Mouse (Mus musculus): Measurements from ENCODE around the gene Tcf3. TPM values are rescaled to one million over a fixed set of nuclear protein-coding genes. Genes with fewer than 3 reads are reported as not detected.
A peak's percentile ranks its signal among the peaks of the same experiment; 100 is the strongest.

The Tcf3 gene
- polyA plus RNA-seq, 1 experiment from 2014 or later, result 153 TPM

DNA sequence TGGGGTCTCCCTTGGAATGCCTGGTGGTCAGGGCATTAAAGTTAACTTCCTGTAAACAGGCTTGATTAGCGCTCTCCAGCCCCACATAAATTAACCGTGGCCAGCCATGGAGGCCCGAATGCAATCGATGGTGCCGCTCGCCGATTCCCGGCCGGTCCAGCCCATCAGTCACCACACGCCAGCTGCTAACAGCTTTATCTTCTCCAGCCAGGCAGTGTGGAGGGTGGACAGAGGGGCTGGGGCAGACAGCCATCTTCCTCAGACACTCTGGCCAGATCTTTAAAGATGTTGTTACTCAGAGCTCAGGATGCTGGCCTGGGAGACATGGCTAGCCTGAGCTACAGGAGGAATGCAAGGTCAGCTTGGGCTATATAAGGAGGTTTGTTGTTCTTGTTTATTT lies 20.2 kb upstream of the Tcf3 start:
- no peaks in the 10 kb centered on the region for H3K36me3 ChIP-seq
- H3K9ac ChIP-seq, result no peak overlapping the region
- H3K4me1 ChIP-seq, result no peaks in the 10 kb centered on the region
- peaks cover 49% of the 10 kb centered on the region for H3K27me3 ChIP-seq
- H3K27ac ChIP-seq, result no peak overlapping the region
- WGBS, result 35% methylated on average over 10 of the region's 10 CpGs
- no peak for ATAC-seq (ENCODE audit: low FRiP score, low read depth)
- H3K4me3 ChIP-seq, result no peak overlapping the region
- no peak overlapping the region for H3K4me2 ChIP-seq (replicated peaks)
- no peaks in the 10 kb centered on the region for H3K9me3 ChIP-seq

DNA sequence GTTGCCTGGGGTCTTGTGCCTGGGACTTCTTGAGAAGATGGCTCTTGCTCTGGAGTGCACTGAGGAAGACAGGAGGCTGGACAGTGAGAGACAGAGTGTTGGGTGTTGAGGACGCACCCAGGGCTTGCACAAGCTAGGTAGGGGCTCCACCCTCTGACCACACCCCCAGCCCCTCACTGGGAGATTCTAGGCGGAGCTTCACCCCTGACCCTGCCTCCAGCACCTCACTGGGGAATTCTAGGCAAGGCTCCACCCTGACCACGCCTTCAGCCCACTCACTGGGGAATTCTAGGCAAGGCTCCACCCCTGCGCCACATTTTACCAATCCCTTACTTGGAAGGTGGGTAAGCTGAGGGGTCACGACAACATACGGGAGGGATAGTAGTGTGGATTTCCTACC lies 17.2 kb upstream of the Tcf3 start:
- Histone ChIP-seq H3K9me3 (no peaks in the 10 kb centered on the region), H3K27ac (no peak overlapping the region), H3K4me1 (no peaks in the 10 kb centered on the region), H3K4me2 (replicated peaks) (no peak overlapping the region), H3K27me3 (peaks cover 66% of the 10 kb centered on the region), H3K4me3 (no peak overlapping the region), H3K36me3 (no peaks in the 10 kb centered on the region), H3K9ac (no peak overlapping the region)
- WGBS, result 3% methylated on average over 6 of the region's 6 CpGs
- no peak for ATAC-seq (ENCODE audit: low FRiP score, low read depth)

DNA sequence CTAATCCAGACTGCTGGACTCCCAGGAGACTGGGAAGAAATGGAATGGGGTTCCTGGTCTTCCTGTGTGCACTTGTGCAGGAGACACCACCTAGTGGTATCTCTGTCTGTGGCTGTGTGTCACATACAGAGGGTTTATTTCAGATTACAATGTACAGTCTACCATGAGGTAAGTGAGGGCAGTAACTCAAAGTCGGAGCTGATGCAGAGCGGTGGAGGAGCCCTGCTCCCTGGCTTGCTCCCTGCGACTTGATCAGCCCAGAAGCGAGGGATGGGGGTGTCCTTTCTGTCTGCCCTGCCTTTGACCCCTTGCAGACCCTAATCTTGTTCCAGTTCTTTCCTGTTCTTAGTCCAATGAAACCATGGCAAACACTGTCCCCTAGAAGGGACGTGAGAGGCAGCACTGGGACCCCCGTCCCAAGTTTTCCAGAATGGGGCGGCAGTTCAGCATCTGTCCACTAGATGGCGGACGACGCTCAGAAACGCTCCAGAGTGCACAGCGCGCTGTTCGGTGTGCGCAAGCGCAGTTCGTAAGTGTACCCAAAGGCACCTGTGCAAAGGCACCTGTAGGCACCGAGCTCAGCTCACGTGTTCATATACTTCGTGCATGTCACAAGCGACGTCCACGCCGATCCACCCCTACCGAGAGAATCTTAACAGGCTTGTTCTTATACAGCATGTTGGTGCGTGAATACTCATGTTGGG lies 12.6 kb upstream of the Tcf3 start:
- Histone ChIP-seq H3K36me3 (no peaks in the 10 kb centered on the region), H3K27me3 (peaks cover 64% of the 10 kb centered on the region), H3K27ac (no peak overlapping the region), H3K9me3 (no peaks in the 10 kb centered on the region), H3K4me3 (no peak overlapping the region), H3K4me1 (peaks cover 4% of the 10 kb centered on the region), H3K9ac (no peak overlapping the region), H3K4me2 (replicated peaks) (peak overlapping the region; percentile 27; the same call in 1 of the 2 replicates)
- peak; percentile 64; the same call in 1 of the 2 replicates for ATAC-seq (ENCODE audit: low FRiP score, low read depth)
- 9% methylated on average over 26 of the region's 26 CpGs for WGBS

DNA sequence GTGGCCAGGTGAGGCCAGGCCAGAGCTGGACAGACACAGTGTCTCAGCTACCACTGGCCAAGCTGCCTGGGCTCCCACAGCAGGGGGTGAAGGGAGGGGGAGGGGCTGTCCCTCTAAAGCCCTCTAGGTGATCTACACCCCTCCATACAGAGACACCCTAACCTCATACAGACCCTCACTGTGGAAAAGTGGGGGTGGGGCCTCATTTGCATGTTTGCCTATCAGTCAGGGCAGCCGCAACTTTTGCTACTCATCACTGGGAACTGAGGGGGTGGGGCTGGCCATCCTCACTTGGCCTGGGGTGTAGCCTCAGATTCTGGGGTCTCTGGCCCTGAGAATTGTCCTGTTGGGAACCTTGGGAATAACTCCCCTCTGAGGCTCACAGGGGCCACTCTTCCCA lies 11.6 kb upstream of the Tcf3 start:
- no peaks in the 10 kb centered on the region for H3K9me3 ChIP-seq
- H3K4me3 ChIP-seq, result no peak overlapping the region
- no peak overlapping the region for H3K27ac ChIP-seq
- H3K9ac ChIP-seq, result peak overlapping the region; percentile 59; the same call in 1 of the 2 replicates
- H3K36me3 ChIP-seq, result no peaks in the 10 kb centered on the region
- 31% methylated on average over 1 of the region's 1 CpGs for WGBS
- H3K4me2 ChIP-seq (replicated peaks), result no peak overlapping the region
- H3K4me1 ChIP-seq, result peaks cover 4% of the 10 kb centered on the region
- ATAC-seq (ENCODE audit: low FRiP score, low read depth), result no peak
- H3K27me3 ChIP-seq, result peaks cover 55% of the 10 kb centered on the region

DNA sequence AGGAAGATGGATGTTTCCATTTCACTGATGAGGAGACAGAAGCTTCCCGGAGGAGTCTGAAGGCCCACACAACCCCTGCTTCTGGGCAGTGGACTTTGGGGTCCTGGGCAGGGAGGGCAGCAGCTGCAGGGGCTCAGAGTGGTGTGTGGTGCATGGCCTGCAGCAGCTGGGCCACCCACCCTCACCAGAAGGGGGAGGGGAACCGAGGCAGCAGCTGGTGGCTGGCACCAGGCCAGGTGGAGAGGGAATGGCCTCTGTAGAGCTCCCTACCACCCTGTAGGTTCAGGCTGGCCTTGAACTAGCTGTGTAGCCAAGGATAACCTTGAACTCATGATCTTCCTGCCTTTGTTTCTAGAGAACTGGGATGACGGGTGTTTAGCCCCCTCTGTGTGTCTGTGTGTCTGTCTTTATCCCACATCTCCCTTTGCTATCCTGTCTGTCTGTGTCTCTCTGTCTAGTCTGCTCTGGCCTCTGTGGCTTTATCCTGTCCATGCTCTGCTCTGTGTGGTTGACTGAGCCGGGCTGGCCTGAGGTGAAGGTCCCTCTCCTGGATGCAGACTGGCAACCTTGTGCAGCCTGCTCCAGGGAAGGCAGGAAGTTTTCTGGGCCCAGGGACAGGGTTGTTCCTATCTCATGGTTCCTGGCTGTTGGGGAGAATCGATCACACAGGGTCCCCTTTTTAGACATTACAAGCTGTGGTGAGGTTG lies 11.0 kb upstream of the Tcf3 start:
- H3K27me3 ChIP-seq, result peaks cover 54% of the 10 kb centered on the region
- H3K4me2 ChIP-seq (replicated peaks), result no peak overlapping the region
- H3K27ac ChIP-seq, result no peak overlapping the region
- ATAC-seq (ENCODE audit: low FRiP score, low read depth), result peak; percentile 30; the same call in 1 of the 2 replicates
- H3K9me3 ChIP-seq, result no peaks in the 10 kb centered on the region
- H3K4me3 ChIP-seq, result no peak overlapping the region
- H3K4me1 ChIP-seq, result peaks cover 4% of the 10 kb centered on the region
- peak overlapping the region; percentile 59 for H3K9ac ChIP-seq
- 39% methylated on average over 5 of the region's 5 CpGs for WGBS
- no peaks in the 10 kb centered on the region for H3K36me3 ChIP-seq

DNA sequence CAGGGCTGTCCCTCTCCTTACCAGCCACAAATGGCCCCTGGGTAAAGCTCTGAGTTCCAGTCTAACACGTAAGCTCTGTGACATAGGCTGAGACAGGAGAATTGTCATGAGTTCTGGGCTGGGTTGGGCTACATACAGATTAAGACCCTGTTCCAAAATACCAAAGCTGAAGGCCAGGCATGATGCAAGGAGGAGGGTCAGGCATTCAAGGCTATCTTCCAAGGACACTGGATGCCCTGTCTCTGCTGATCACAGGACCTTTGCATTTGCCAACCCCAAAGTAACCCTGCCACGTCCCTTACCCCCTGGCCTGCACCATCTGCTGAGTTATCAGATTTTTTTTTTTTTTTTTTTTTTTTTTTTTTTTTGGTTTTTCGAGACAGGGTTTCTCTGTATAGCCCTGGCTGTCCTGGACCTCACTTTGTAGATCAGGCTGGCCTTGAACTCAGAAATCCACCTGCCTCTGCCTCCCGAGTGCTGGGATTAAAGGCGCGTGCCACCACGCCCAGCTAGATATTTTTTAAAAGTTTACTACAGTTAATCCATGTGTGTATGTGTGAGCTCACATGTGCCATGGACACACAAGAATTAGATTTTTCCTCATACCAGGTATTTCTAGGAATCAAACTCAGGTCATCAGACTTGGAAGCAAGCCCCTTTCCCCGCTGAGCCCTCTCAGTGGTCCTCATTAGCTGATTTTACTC lies 10.3 kb upstream of the Tcf3 start:
- Histone ChIP-seq H3K4me2 (replicated peaks) (no peak overlapping the region), H3K4me3 (no peak overlapping the region), H3K9me3 (no peaks in the 10 kb centered on the region), H3K27ac (no peak overlapping the region), H3K36me3 (no peaks in the 10 kb centered on the region), H3K27me3 (peaks cover 46% of the 10 kb centered on the region), H3K4me1 (peaks cover 4% of the 10 kb centered on the region), H3K9ac (peak overlapping the region; percentile 59; the same call in 1 of the 2 replicates)
- no peak for ATAC-seq (ENCODE audit: low FRiP score, low read depth)
- WGBS, result 86% methylated on average over 8 of the region's 8 CpGs

DNA sequence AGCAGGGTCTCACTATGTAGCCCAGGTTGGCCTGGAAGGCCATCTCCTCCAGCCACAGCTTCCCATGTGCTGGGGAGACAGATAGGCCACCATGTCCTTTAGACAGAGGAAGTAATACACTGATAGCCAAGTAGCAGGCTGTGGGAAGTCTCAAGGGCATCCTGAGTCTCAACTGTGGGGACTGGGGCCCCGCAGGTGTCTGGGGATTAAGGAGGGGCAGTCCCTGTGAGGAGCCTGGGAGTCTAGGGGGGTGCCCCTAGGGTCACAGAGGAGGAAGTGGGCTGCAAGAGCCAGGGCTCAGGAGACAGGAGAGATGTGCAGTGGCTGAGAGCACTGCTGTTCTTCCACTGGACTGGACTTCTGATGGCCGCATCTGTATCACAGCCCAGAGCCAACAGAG lies 9.5 kb upstream of the Tcf3 start:
- Histone ChIP-seq H3K9me3 (no peaks in the 10 kb centered on the region), H3K4me2 (replicated peaks) (no peak overlapping the region), H3K4me3 (no peak overlapping the region), H3K36me3 (no peaks in the 10 kb centered on the region), H3K27me3 (peaks cover 42% of the 10 kb centered on the region), H3K4me1 (peaks cover 4% of the 10 kb centered on the region), H3K27ac (no peak overlapping the region), H3K9ac (peak overlapping the region; percentile 39; the same call in 1 of the 2 replicates)
- 61% methylated on average over 2 of the region's 2 CpGs for WGBS
- no peak for ATAC-seq (ENCODE audit: low FRiP score, low read depth)

DNA sequence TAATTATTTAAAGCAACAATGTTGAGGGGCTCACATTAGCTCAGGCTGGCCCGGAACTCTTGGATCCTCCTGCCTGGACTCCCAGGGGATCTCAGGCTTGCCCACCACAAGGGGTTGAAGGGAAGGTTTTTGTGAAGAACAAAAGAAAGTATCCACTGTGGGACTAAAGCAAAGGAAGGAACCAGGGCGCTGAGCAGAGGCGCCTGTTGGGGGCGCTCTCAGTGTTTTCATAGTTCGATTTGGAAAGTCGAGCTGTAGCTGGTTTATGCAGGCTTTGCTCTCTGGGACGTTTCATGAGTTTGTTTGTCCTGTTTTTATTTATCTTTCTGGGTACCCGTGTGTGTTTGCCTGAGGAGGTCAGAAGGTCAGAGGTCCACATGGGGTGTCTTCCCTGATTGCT lies 8.2 kb upstream of the Tcf3 start:
- H3K9me3 ChIP-seq, result no peaks in the 10 kb centered on the region
- H3K4me3 ChIP-seq, result no peak overlapping the region
- peaks cover 5% of the 10 kb centered on the region for H3K4me1 ChIP-seq
- no peaks in the 10 kb centered on the region for H3K36me3 ChIP-seq
- no peak overlapping the region for H3K4me2 ChIP-seq (replicated peaks)
- no peak for ATAC-seq (ENCODE audit: low FRiP score, low read depth)
- H3K27ac ChIP-seq, result no peak overlapping the region
- peaks cover 35% of the 10 kb centered on the region for H3K27me3 ChIP-seq
- WGBS, result 64% methylated on average over 8 of the region's 8 CpGs
- no peak overlapping the region for H3K9ac ChIP-seq

DNA sequence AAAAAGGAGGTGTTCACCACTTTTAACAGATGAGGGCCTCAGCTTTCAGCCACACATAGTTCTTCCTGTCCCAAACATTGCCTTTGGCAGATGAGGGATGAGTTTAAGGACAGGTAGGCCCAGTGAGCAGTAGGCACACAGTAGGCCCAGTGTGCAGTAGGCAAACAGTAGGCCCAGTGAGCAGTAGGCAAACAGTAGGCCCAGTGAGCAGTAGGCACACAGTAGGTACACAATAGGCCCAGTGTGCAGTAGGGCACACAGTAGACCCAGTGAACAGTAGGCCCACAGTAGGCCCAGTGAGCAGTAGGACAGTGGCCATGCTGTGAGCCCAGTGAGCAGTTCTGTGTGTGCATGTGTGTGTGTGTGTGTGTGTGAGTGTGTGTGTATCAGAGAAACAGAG lies 6.6 kb upstream of the Tcf3 start:
- Histone ChIP-seq H3K9ac (no peak overlapping the region), H3K4me3 (no peak overlapping the region), H3K36me3 (no peaks in the 10 kb centered on the region), H3K27me3 (peaks cover 27% of the 10 kb centered on the region), H3K27ac (no peak overlapping the region), H3K9me3 (no peaks in the 10 kb centered on the region), H3K4me1 (peaks cover 15% of the 10 kb centered on the region), H3K4me2 (replicated peaks) (no peak overlapping the region)
- no peak for ATAC-seq (ENCODE audit: low FRiP score, low read depth)

DNA sequence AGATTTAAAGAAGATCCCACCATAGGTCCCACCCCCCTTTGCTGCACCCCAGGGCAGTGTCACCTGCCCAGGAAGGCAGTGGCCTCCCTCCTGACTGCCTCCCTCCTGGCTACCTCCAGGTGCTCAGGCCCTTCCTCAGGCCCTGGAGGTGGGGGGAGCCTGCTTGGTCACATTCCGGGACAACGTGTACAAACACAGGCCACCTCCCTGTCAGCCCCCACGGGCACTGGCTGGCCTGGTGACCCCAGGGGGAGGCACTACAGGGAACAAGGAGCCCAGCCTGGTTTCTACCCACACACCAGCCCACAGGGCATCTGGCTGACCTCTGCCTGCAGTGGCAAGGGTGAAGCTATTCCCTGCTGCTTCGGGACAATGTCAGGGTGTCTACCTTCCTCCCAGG lies 4.5 kb upstream of the Tcf3 start:
- H3K9ac ChIP-seq, result peak overlapping the region; percentile 39
- H3K27me3 ChIP-seq, result peaks cover 12% of the 10 kb centered on the region
- no peak overlapping the region for H3K4me2 ChIP-seq (replicated peaks)
- ATAC-seq (ENCODE audit: low FRiP score, low read depth), result no peak
- H3K27ac ChIP-seq, result no peak overlapping the region
- 74% methylated on average over 4 of the region's 4 CpGs for WGBS
- H3K36me3 ChIP-seq, result no peaks in the 10 kb centered on the region
- peaks cover 10% of the 10 kb centered on the region; the same call in 1 of the 2 replicates for H3K4me1 ChIP-seq
- H3K4me3 ChIP-seq, result no peak overlapping the region
- no peaks in the 10 kb centered on the region for H3K9me3 ChIP-seq

DNA sequence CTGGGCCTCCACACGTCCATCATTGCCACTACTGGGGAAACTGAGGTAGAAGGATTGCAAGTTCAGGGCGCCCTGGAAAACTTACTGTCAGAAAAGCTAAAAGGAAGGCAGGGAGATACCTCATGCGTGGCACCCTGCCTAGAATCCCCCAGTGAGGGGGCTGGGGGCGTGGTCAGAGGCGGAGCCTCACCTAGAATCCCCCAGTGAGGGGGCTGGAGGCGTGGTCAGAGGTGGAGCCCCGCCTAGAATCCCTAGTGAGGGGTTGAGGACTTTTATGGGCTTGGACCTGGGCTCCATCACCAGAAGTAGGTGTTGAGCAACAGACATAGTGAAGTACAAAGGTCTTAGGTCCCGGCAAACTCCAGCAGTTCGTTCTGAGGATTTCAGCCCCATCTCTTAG lies 2.8 kb upstream of the Tcf3 start:
- Histone ChIP-seq H3K4me2 (replicated peaks) (no peak overlapping the region; the same call in 1 of the 2 replicates), H3K4me1 (peaks cover 21% of the 10 kb centered on the region), H3K4me3 (no peak overlapping the region), H3K27me3 (peaks cover 7% of the 10 kb centered on the region; the same call in 1 of the 2 replicates), H3K36me3 (peaks cover under 1% of the 10 kb centered on the region; the same call in 1 of the 2 replicates), H3K9ac (peak overlapping the region; percentile 8; the same call in 1 of the 2 replicates), H3K9me3 (no peaks in the 10 kb centered on the region), H3K27ac (no peak overlapping the region)
- WGBS, result 14% methylated on average over 9 of the region's 9 CpGs
- ATAC-seq (ENCODE audit: low FRiP score, low read depth), result no peak

DNA sequence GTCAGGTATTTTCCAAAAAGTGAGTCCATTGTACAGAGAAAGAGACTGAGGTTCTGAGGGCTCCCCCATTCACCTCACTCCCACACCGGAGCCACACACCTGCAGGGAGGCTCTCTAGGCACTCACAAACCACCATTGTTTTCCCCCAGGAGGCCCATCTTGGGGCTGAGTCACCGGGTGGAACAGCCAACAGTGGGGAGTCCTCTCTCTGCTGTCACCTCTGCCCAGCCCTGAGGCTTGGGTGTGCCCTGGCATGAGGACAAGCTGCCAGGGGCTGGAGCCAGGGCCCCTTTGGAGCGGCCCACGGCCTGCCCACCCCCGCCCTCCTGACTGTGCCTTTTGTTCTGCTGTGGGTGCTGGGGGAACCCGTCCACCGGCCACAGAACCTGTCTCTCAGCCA lies 2.3 kb upstream of the Tcf3 start:
- peaks cover 26% of the 10 kb centered on the region for H3K4me1 ChIP-seq
- H3K9me3 ChIP-seq, result no peaks in the 10 kb centered on the region
- ATAC-seq (ENCODE audit: low FRiP score, low read depth), result no peak
- H3K27ac ChIP-seq, result no peak overlapping the region
- H3K4me2 ChIP-seq (replicated peaks), result no peak overlapping the region
- 47% methylated on average over 6 of the region's 7 CpGs for WGBS
- H3K9ac ChIP-seq, result peak overlapping the region; percentile 8; the same call in 1 of the 2 replicates
- peaks cover 5% of the 10 kb centered on the region for H3K36me3 ChIP-seq
- H3K4me3 ChIP-seq, result no peak overlapping the region
- H3K27me3 ChIP-seq, result peaks cover 7% of the 10 kb centered on the region; the same call in 1 of the 2 replicates
